Mouse (Mus musculus) forebrain, postnatal 0 days (tissue): Measurements from ENCODE around the gene Gm4353. TPM values are rescaled to one million over a fixed set of nuclear protein-coding genes. Genes with fewer than 3 reads are reported as not detected.

Source experiments
- ATAC-seq: fragments of 200-750 bp; cut with Nextera tagmentation; 2 replicates; pipeline ENCODE4 v1.8.0; 2017; ENCODE audit warnings: mild to moderate bottlenecking, moderate library complexity
- DNase-seq: peaks from one replicate; pipeline ENCODE4 v3.0.0-alpha.2; 2015
- H3K27ac ChIP-seq: fragments of 300-500 bp; sonication (generic); 2 replicates; pipeline ENCODE4 v1.5.1; 2014; ENCODE audit warnings: low read depth, mild to moderate bottlenecking, antibody characterized with exemption, low read length, moderate library complexity, mixed read lengths
- H3K27me3 ChIP-seq: fragments of 300-500 bp; sonication (generic); 2 replicates; pipeline ENCODE4 v1.6.1; 2014; ENCODE audit warnings: mild to moderate bottlenecking, low read length, mixed read lengths; ENCODE audit not compliant: insufficient read depth
- H3K36me3 ChIP-seq: fragments of 300-500 bp; sonication (generic); 2 replicates; pipeline ENCODE4 v1.6.1; 2014; ENCODE audit warnings: mild to moderate bottlenecking, moderate library complexity; ENCODE audit not compliant: insufficient read depth
- H3K4me1 ChIP-seq: fragments of 300-500 bp; sonication (generic); 2 replicates; pipeline ENCODE4 v1.6.1; 2014; ENCODE audit warnings: antibody characterized with exemption; ENCODE audit not compliant: insufficient read depth
- H3K4me2 ChIP-seq: fragments of 300-500 bp; sonication (generic); 2 replicates; pipeline ENCODE4 v1.6.1; 2014; ENCODE audit warnings: low read depth, mild to moderate bottlenecking, moderate library complexity
- H3K4me3 ChIP-seq: fragments of 300-500 bp; sonication (generic); 2 replicates; pipeline ENCODE4 v1.5.1; 2014; ENCODE audit warnings: low read depth, low read length, mixed read lengths
- H3K9ac ChIP-seq: fragments of 300-500 bp; sonication (generic); 2 replicates; pipeline ENCODE4 v1.6.1; 2014; ENCODE audit warnings: mild to moderate bottlenecking
- H3K9me3 ChIP-seq: fragments of 300-500 bp; sonication (generic); 2 replicates; pipeline ENCODE4 v1.6.1; 2016; ENCODE audit warnings: low read length
- CTCF ChIP-seq: sonication (generic); IDR thresholded peaks from 2 replicates; pipeline ENCODE4 v1.5.1; 2016; ENCODE audit warnings: antibody characterized with exemption, control low read depth, low read depth
- WGBS: fragments of 180-500 bp; shearing (Covaris S2); extraction: QIAGEN DNeasy Blood & Tissue Kit; methylation state at CpG from one replicate; pipeline ENCODE4 v1.1.7; 2014; 5-methylcytosine and 5-hydroxymethylcytosine counted together
- polyA plus RNA-seq: library from polyadenylated mRNA; unstranded; fragments of >200 nt; fragmentation: Nextera tagmentation; extraction: Ambion mirVana; gene quantifications from 2 replicates; pipeline ENCODE4 v1.2.1, GENCODE M21; 2015
- total RNA-seq: library from RNA; depleted of rRNA; stranded (reverse); fragments of >200 nt; gene quantifications from 2 replicates; pipeline ENCODE4 v1.2.3, GENCODE M21; 2014

The Gm4353 gene
- total and polyA plus RNA-seq, 2 experiments from 2014 or later, result 0.31 to 0.76 TPM

- no peak overlapping the region for H3K4me3 ChIP-seq
- H3K27me3 ChIP-seq, result no peaks in the 10 kb centered on the region
- TF ChIP-seq CTCF, result no peak
- DNase-seq (no peak), ATAC-seq (no peak)
- peaks cover 10% of the 10 kb centered on the region; the same call in 1 of the 2 replicates for H3K4me1 ChIP-seq
- no peak overlapping the region for H3K9ac ChIP-seq
- no peaks in the 10 kb centered on the region for H3K9me3 ChIP-seq
- H3K27ac ChIP-seq, result no peak overlapping the region
- 79% methylated on average over 12 of the region's 12 CpGs for WGBS
- peak overlapping the region; percentile 4; the same call in 1 of the 2 replicates for H3K4me2 ChIP-seq
- H3K36me3 ChIP-seq, result no peaks in the 10 kb centered on the region
These were observed 39.6 kb upstream of the Gm4353 start for GRCm38 (mm10) chr7:116124057-116124456.

- peaks cover 10% of the 10 kb centered on the region; the same call in 1 of the 2 replicates for H3K4me1 ChIP-seq
- 62% methylated on average over 2 of the region's 2 CpGs for WGBS
- ATAC-seq (no peak), DNase-seq (peak; percentile 31)
- H3K27ac ChIP-seq, result no peak overlapping the region
- no peaks in the 10 kb centered on the region for H3K9me3 ChIP-seq
- H3K4me2 ChIP-seq, result peak overlapping the region; percentile 4; the same call in 1 of the 2 replicates
- no peak for TF ChIP-seq CTCF
- no peaks in the 10 kb centered on the region for H3K36me3 ChIP-seq
- H3K9ac ChIP-seq, result no peak overlapping the region
- no peak overlapping the region for H3K4me3 ChIP-seq
- H3K27me3 ChIP-seq, result no peaks in the 10 kb centered on the region
These were observed 39.2 kb upstream of the Gm4353 start for GRCm38 (mm10) chr7:116123597-116123985.

DNA sequence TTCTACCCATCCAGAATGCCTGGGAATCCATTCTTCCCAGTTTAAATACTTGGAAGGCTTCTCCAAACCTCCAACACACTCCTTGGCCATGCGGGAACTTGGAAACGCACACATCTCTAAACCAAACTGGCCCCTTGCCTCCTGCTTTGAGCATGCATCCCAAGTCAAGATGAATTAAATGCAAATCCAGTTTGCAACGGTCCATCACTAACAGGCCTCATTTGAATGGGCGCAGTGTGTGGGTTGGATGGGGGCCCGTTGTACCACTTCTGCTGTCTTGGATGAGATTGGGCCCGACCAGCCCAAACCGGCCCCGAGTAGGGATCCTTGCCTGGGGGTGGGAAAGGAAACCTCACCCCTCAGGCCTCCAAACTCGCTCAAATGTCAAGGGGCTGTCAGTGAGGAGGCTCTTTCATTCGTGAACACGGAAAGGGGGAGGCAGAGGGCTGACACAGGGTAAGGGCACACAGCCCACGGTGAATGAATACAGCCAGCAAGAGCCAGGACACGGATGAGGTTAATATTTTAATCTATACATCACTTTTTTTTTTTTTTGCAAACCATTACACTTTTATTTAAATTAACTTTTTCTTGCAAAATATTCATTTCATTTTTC, 38.7 kb upstream of the Gm4353 start:
- no peak for TF ChIP-seq CTCF
- 23% methylated on average over 13 of the region's 13 CpGs for WGBS
- Histone ChIP-seq H3K9me3 (no peaks in the 10 kb centered on the region), H3K4me3 (no peak overlapping the region), H3K27me3 (no peaks in the 10 kb centered on the region), H3K4me2 (no peak overlapping the region), H3K4me1 (peaks cover 10% of the 10 kb centered on the region; the same call in 1 of the 2 replicates), H3K27ac (no peak overlapping the region), H3K36me3 (no peaks in the 10 kb centered on the region), H3K9ac (no peak overlapping the region)
- ATAC-seq (peak; percentile 90), DNase-seq (peak; percentile 76)

GRCm38 (mm10) chr7:116121202-116121601, 36.8 kb upstream of the Gm4353 start:
- Histone ChIP-seq H3K27me3 (no peaks in the 10 kb centered on the region), H3K36me3 (no peaks in the 10 kb centered on the region), H3K4me3 (no peak overlapping the region), H3K9me3 (no peaks in the 10 kb centered on the region), H3K4me1 (peaks cover 10% of the 10 kb centered on the region; the same call in 1 of the 2 replicates), H3K27ac (no peak overlapping the region), H3K9ac (no peak overlapping the region), H3K4me2 (no peak overlapping the region)
- WGBS, result 22% methylated on average over 11 of the region's 11 CpGs
- TF ChIP-seq CTCF, result no peak
- DNase-seq, result no peak
- ATAC-seq, result no peak

DNA sequence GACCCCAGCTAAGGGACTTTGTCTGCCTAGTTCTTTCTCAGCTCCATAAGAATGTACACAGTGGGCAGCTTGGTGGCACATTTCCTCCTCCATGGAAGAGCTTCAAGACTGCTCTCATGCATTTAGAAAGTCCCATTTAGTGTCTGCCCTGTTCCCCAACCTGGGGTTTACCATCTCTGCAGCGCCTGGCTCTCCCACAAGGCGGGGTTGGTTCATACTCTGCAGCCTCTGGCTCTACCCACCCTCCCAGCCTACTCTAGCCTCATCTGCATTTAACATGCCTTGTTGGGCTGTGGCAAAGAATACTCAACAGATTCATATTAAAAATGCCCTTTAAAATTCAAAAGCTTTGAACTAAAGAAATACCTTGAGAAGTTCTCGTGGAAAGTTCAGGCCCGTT, 36.3 kb upstream of the Gm4353 start:
- no peak for TF ChIP-seq CTCF
- H3K4me1 ChIP-seq, result peaks cover 10% of the 10 kb centered on the region; the same call in 1 of the 2 replicates
- H3K9me3 ChIP-seq, result no peaks in the 10 kb centered on the region
- no peak for DNase-seq
- no peak overlapping the region for H3K9ac ChIP-seq
- WGBS, result 50% methylated on average over 4 of the region's 4 CpGs
- no peak overlapping the region for H3K27ac ChIP-seq
- H3K27me3 ChIP-seq, result no peaks in the 10 kb centered on the region
- H3K36me3 ChIP-seq, result no peaks in the 10 kb centered on the region
- no peak overlapping the region for H3K4me3 ChIP-seq
- H3K4me2 ChIP-seq, result no peak overlapping the region
- no peak for ATAC-seq

DNA sequence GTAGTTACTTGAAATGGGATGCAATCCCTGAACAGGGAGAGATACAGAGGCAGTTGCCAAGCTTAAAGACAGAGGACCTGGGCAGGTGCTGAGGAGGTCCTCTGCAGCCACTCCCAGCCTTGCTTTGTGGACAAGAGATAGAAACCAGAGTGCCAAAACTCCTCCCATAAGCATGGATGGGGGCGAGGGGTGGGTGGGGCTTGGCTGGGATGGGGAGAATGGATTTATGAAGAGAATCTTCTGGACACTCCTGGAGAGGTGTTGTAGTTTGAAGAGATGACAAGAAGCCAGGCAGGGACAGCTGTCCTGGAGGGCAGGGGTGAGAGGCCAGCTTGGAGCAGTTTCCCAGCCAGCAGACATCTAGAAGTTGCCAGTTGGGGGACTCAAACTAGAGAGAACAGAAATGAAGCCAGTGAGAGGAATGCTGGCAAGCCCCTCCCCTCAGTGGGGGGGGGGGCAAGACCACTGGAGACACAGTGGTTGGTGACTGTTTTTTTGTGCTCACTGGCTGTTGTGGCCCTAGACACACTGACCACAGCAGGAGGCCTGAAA, 34.9 kb upstream of the Gm4353 start:
- Histone ChIP-seq H3K36me3 (no peaks in the 10 kb centered on the region), H3K27me3 (no peaks in the 10 kb centered on the region), H3K27ac (no peak overlapping the region), H3K4me1 (peaks cover 10% of the 10 kb centered on the region; the same call in 1 of the 2 replicates), H3K9me3 (no peaks in the 10 kb centered on the region), H3K9ac (no peak overlapping the region), H3K4me2 (no peak overlapping the region), H3K4me3 (no peak overlapping the region)
- WGBS, result 83% methylated on average over 1 of the region's 1 CpGs
- no peak for ATAC-seq
- DNase-seq, result no peak
- no peak for TF ChIP-seq CTCF

DNA sequence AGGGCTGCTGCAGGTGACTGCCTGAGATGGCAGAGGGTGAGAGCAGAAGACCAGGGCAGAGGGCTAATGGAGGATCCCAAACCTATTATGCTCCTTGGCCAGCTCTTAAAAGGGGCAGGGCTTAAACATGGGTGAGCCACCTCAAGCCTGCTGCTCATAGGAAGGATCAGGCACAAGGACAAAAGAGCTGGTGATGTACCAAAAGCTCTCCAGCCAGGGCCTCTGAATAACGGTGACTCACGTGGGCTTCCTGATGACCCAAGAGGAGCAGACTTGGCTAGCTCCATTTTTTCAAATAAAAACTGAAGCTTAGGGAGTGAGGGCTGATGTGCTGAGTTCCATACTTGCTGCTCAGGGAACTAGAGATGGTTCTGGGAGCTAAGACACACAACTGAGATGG, 31.6 kb upstream of the Gm4353 start:
- no peaks in the 10 kb centered on the region for H3K4me1 ChIP-seq
- 49% methylated on average over 2 of the region's 2 CpGs for WGBS
- DNase-seq, result no peak
- no peak for ATAC-seq
- no peaks in the 10 kb centered on the region for H3K36me3 ChIP-seq
- H3K9me3 ChIP-seq, result no peaks in the 10 kb centered on the region
- H3K27ac ChIP-seq, result no peak overlapping the region
- H3K27me3 ChIP-seq, result no peaks in the 10 kb centered on the region
- no peak for TF ChIP-seq CTCF
- H3K4me3 ChIP-seq, result no peak overlapping the region
- H3K9ac ChIP-seq, result no peak overlapping the region
- H3K4me2 ChIP-seq, result no peak overlapping the region
